Mouse (Mus musculus): ENCODE data around the gene Lyrm9.
"Not testable (repeated sequence)": the region's sequence is repeated elsewhere in the genome, so short reads cannot be mapped to it uniquely, and the experiment has no call there.

Lyrm9 gene

GRCm38 (mm10) chr11:78851216-78851870 is 25.0 kb downstream of the Lyrm9 start:
- DNase-seq (ENCODE audit: low read depth, low spot score) = no peak

- no peak for DNase-seq (ENCODE audit: low read depth, low spot score)
Observed at GRCm38 (mm10) chr11:78851871-78852265, 25.5 kb downstream of the Lyrm9 start.

- DNase-seq (ENCODE audit: low read depth, low spot score) = no peak
Observed at GRCm38 (mm10) chr11:78852529-78852928, 26.1 kb downstream of the Lyrm9 start.

DNA sequence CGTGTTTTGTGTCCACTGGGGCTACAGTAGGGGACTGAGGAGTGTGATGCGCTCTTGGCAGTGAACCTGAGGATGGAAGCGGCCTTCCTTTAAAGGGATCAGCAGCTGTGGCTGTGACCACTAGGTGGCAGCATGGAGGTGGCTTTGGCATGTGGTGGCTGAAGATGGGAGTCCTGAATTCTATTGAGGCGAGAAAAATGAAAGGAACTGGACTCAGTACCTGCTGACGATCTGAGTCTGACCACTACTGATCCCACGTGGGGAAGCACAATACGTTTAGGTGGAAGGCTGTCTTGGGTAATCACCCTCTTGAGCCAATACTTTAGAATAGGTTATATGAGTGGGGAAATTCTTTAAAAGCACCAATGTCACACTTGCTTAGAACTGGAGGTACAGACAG is 29.9 kb downstream of the Lyrm9 start:
- peak; percentile 87 for DNase-seq (ENCODE audit: low read depth, low spot score)

- no peak for DNase-seq (ENCODE audit: low read depth, low spot score)
Observed at GRCm38 (mm10) chr11:78857611-78858010, 31.2 kb downstream of the Lyrm9 start.

DNA sequence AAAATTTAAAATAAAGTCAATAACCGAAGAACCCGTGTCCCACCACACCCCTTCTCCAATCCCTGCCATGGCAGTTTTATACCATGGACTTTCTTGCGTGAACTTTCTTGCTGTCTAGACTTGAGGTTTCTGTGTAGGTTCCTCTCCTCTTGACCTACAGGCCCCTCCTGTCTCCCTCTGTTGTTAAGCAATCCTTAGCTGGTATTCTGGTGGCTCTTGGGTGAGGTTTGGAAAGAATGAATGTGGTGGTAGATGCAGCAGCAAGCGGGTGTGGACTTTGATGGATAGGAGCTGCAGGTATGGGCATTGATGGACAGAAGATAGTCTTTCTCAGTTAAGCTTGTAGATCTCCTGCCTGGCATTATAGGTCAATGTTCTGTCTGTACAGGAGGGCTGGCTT is 37.5 kb downstream of the Lyrm9 start:
- DNase-seq (ENCODE audit: low read depth, low spot score) = no peak

DNA sequence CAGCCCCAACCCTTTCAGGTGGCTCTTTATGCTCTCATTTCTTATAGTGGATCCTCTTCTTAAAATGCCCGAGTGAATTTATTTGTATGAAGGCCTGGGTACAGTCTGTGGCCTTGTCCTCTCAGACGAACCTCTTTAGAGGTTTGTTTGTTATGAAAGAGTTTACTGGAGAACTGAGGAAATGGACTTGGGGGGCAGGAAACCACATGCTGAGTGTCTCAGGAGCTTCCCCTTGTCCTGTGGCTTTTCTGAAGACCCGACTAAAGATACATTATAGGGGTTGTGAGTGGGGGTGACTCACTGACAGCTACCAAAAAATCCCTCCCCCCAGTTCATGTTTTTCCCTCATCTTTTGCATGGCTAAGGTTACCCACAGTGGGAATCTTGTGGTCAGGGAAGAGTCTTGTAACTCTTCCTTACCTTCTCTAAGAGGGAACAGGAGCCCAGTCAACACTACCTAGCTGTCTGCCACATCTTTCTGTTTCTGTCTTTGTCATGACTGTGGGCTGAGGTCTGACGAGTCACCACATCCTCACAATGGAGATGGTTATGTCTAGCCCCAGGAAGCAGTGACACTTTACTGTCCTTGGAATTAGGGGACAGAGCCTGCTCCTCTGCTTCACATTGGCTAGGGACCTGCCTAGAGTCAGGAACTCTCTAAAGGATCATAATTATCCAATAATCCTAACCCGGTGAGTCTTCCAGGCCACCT is 38.3 kb downstream of the Lyrm9 start:
- DNase-seq (ENCODE audit: low read depth, low spot score) = no peak

- DNase-seq (ENCODE audit: low read depth, low spot score) = no peak
Observed at GRCm38 (mm10) chr11:78865314-78865713, 38.9 kb downstream of the Lyrm9 start.

DNA sequence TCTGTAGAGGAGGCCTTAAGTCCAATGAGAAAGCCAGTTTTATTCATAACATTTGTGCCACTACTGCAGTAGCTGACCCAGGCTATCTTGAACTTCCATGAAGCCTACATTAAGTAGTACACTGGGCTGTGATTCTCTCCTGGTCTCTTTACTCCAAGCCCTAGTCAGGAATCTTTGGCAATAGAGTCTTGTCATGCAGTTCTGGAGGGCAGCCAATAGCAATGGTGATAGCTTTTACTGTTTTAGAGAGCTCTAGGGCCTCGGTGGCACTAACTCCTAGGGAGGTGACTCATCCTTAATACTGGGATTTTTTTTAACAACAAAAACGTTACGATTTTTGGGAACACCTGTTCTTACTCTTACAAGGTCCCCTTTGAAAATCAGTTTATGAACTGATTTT is 40.1 kb downstream of the Lyrm9 start:
- DNase-seq (ENCODE audit: low read depth, low spot score) = peak; percentile 8

- no peak for DNase-seq (ENCODE audit: low read depth, low spot score)
Observed at GRCm38 (mm10) chr11:78867696-78868095, 41.3 kb downstream of the Lyrm9 start.

GRCm38 (mm10) chr11:78869205-78869604 is 42.8 kb downstream of the Lyrm9 start:
- DNase-seq (ENCODE audit: low read depth, low spot score) = not testable (repeated sequence)

GRCm38 (mm10) chr11:78870891-78871290 is 44.5 kb downstream of the Lyrm9 start:
- no peak for DNase-seq (ENCODE audit: low read depth, low spot score)

DNA sequence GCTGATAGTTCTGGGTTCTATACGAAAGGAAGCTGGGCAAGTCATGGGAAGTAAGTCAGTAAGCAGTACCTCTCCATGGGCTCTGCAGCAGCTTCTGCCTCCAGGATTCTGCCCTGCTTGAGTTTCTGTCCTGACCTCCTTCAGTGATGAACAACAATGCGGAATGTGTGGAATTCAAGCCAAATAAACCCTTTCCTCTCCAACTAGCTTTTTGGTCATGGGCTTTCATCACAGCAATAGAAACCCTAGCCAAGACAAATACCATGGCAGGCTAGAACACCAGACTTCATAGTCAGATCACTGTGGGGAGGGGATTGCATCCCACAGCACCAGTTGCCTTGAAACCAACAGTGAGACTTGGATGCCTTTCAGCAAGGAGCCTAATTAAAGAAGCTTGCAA is 46.4 kb downstream of the Lyrm9 start:
- DNase-seq (ENCODE audit: low read depth, low spot score) = no peak

GRCm38 (mm10) chr11:78879727-78880126 is 53.3 kb downstream of the Lyrm9 start:
- no peak for DNase-seq (ENCODE audit: low read depth, low spot score)

DNA sequence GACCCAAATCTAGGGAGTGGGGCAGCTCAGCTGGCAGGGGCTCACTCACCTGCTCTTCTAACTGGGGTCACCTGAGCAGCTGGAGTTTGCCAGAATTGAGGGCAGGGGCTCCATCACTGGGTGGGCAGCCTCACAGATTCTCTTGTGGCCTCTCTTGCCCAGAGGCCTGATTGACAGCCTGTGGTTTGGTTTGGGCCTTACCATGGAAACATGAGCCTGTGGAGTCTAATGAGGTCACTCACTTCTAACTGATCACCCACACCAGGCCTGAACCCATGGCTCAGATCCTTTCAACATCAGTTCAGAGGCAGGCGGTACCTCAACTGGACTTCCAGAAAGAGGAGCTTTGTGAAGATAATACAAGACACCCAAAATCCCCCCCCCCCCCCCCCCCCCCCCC is 60.3 kb downstream of the Lyrm9 start:
- no peak for DNase-seq (ENCODE audit: low read depth, low spot score)

GRCm38 (mm10) chr11:78887102-78887971 is 61.0 kb downstream of the Lyrm9 start:
- peak; percentile 95 for DNase-seq (ENCODE audit: low read depth, low spot score)

- no peak for DNase-seq (ENCODE audit: low read depth, low spot score)
Observed at GRCm38 (mm10) chr11:78889156-78889555, 62.8 kb downstream of the Lyrm9 start.
